Mouse (Mus musculus) MEL (cell line): Measurements from ENCODE around the gene Rxfp4.

Experiments used
- CTCF ChIP-seq, 3 experiments: IDR thresholded peaks in 2 of 3; conservative IDR thresholded peaks in 1 of 3; 2 replicates each; pipeline ENCODE4 v1.5.1; 2011 to 2012; ENCODE audit warnings: low read length in 3 of 3, low read depth in 2 of 3, mild to moderate bottlenecking in 2 of 3, improper control_type of control experiment in 1 of 3, inconsistent platforms in 1 of 3, mixed read lengths in 1 of 3, moderate library complexity in 1 of 3; ENCODE audit not compliant: control insufficient read depth in 1 of 3, insufficient read depth in 1 of 3, poor library complexity in 1 of 3, severe bottlenecking in 1 of 3
- E2F4 ChIP-seq: IDR thresholded peaks from 2 replicates; pipeline ENCODE4 v1.6.1; 2011; ENCODE audit warnings: low read depth, low read length, improper control_type of control experiment, borderline replicate concordance
- HCFC1 ChIP-seq: IDR thresholded peaks from 2 replicates; pipeline ENCODE4 v1.6.1; 2012; ENCODE audit warnings: low read depth, mild to moderate bottlenecking, inconsistent platforms, low read length, improper control_type of control experiment, moderate library complexity
- MAFK ChIP-seq: IDR thresholded peaks from 2 replicates; pipeline ENCODE4 v1.6.1; 2011; ENCODE audit warnings: low read depth, mild to moderate bottlenecking, low read length, improper control_type of control experiment, borderline replicate concordance
- MXI1 ChIP-seq: IDR thresholded peaks from 2 replicates; pipeline ENCODE4 v1.6.1; 2011; ENCODE audit warnings: mild to moderate bottlenecking, low read depth, low read length, improper control_type of control experiment
- MYB ChIP-seq: IDR thresholded peaks from 2 replicates; pipeline ENCODE4 v1.6.1; 2011; ENCODE audit warnings: mild to moderate bottlenecking, low read depth, low read length, improper control_type of control experiment
- POLR2A ChIP-seq, 2 experiments: IDR thresholded peaks; 2 replicates each; pipeline ENCODE4 v1.6.1; 2011 to 2012; ENCODE audit warnings: low read length in 2 of 2, mild to moderate bottlenecking in 2 of 2, control low read depth in 1 of 2, improper control_type of control experiment in 1 of 2, low read depth in 1 of 2, moderate library complexity in 1 of 2; ENCODE audit not compliant: control insufficient read depth in 1 of 2, insufficient read depth in 1 of 2, poor library complexity in 1 of 2
- POLR2AphosphoS5 ChIP-seq: IDR thresholded peaks from 2 replicates; pipeline ENCODE4 v1.6.1; 2012; ENCODE audit warnings: low read depth, borderline replicate concordance, mild to moderate bottlenecking, inconsistent platforms, low read length, moderate library complexity, mixed read lengths
- TAL1 ChIP-seq: IDR thresholded peaks from 2 replicates; pipeline ENCODE4 v1.6.1; 2012; ENCODE audit warnings: mild to moderate bottlenecking, inconsistent platforms, low read length, moderate library complexity, mixed read lengths
- TBP ChIP-seq: IDR thresholded peaks from 2 replicates; pipeline ENCODE4 v1.8.0; 2011; ENCODE audit warnings: low read depth, low read length, improper control_type of control experiment
- TCF12 ChIP-seq: IDR thresholded peaks from 2 replicates; pipeline ENCODE4 v1.6.1; 2014; ENCODE audit warnings: low read depth, mild to moderate bottlenecking, inconsistent platforms, low read length, improper control_type of control experiment, moderate library complexity
- USF1 ChIP-seq: IDR thresholded peaks from 2 replicates; pipeline ENCODE4 v1.6.1; 2014; ENCODE audit warnings: low read depth, mild to moderate bottlenecking, inconsistent platforms, low read length, improper control_type of control experiment, moderate library complexity

DNA sequence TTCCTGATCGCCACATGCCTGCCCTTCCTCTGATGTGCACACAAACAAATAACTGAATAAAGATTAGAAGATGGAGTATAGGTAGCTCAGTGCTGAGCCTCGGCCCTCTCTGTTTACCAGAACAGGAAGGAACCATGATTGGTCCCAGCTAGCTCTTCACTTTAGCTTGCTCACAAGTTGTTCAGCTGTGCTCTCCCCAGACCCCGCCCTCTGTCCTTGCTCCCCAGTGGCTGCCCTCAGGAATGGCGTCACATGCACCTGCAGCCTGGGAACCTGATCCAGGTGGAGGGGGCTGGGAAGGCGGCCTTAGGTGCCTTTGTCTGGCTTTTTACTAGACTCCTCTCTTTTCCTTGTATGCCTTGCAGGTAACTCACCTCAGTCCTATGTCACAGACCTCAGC is 37.8 kb downstream of the Rxfp4 start:
- TF ChIP-seq POLR2A (IDR thresholded peaks at IDR 0.05; ENCODE audit: control insufficient read depth in 1 of 2, insufficient read depth in 1 of 2, low read depth in 1 of 2, low read length in 2 of 2, poor library complexity in 1 of 2) (no peak), CTCF (IDR thresholded peaks at IDR 0.05 in 2 of 3, conservative IDR thresholded peaks at IDR 0.05 in 1 of 3; ENCODE audit: control insufficient read depth in 1 of 3, insufficient read depth in 1 of 3, low read depth in 2 of 3, low read length in 3 of 3, poor library complexity in 1 of 3, severe bottlenecking in 1 of 3) (no peak), TBP (no peak), POLR2AphosphoS5 (no peak), MXI1 (no peak), HCFC1 (no peak), E2F4 (no peak), MAFK (no peak), TCF12 (no peak), USF1 (no peak), MYB (no peak), TAL1 (no peak)
